Mouse (Mus musculus): Measurements from ENCODE around the gene Ing5. TPM values are rescaled to one million over a fixed set of nuclear protein-coding genes. Genes with fewer than 3 reads are reported as not detected.
A peak's percentile ranks its signal among the peaks of the same experiment; 100 is the strongest.
"Not testable (repeated sequence)": the region's sequence is repeated elsewhere in the genome, so short reads cannot be mapped to it uniquely, and the experiment has no call there.

Ing5 gene
- total RNA-seq, 2 experiments from 2014 or later: 3.0 to 4.2 TPM

DNA sequence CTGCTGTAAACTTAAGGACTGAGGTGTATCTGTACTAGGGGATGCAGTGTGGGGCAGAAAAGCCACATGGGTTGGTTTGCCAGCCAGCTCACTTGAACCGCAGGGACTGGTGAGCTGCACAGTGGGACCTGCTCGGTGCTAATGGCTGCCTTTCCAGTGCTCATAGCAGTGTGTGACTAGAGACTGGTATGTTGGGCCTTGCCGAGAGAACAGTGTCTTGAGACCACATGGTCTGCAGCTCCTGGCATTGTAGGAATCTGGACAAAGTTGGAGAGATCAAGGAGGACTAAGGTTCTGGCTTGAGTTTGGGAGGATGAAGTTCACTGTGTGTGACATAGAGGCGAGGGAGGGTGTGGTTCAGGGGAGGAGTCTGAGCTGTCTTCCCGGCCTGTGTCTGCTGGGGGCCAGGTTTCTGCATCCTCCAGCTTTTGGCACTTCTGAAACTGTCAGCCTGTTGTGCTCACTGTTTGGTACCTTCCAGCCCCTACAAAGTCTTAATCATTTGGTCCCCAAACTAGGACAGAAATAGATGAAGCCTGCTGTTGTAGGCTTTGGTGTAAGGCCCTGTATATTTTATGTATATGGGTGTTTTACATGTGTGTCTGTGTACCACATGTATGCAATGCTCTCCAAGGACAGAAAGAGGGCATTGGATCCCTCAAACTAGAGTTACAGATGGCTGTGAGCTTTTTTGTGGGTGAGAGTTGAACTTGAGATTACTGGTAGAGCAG, 1.6 kb downstream of the Ing5 start:
- intact Hi-C loops (cut with DNase I): no loop called here
- DNase-seq: no peak

DNA sequence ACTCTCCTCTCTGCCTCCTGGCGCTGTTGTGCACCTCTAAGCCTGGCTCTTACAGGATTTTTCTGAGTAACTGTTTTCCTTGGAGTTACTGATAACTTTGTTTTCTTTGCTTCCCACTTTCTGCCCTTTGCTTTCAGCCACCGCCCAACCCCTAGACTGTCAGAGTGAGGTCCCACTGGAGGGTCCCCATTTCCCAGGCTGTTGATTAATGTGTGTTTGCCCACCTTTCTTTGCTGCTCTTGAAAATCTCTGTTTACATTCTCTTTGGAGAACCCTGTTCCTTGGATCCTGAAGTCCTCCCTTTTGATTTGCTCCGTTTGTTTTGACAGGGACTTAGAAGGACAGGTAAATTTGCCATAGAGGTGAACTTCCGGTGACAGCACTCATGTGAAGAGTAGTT, 5.1 kb downstream of the Ing5 start:
- intact Hi-C loops (cut with DNase I): no loop called here
- no peak for DNase-seq

DNA sequence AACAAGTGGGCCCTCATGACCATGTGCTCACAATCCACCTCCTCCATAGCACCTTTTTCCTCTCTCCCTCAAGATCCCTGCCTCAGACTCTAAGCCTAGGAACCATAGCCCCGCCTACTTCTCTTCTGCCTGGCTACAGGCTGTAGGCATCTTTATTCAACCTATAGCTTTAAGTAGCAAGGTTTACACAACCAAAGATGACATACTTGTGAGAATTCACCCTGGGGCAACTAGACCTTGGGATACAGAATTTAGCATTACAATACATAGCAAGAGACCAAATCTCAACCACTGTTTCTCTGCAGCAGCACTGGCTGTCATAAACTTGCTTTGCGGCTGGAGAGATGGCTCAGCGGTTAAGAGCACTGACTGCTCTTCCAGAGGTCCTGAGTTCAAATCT, 6.2 kb downstream of the Ing5 start:
- intact Hi-C loops (cut with DNase I): no loop called here
- DNase-seq: no peak

DNA sequence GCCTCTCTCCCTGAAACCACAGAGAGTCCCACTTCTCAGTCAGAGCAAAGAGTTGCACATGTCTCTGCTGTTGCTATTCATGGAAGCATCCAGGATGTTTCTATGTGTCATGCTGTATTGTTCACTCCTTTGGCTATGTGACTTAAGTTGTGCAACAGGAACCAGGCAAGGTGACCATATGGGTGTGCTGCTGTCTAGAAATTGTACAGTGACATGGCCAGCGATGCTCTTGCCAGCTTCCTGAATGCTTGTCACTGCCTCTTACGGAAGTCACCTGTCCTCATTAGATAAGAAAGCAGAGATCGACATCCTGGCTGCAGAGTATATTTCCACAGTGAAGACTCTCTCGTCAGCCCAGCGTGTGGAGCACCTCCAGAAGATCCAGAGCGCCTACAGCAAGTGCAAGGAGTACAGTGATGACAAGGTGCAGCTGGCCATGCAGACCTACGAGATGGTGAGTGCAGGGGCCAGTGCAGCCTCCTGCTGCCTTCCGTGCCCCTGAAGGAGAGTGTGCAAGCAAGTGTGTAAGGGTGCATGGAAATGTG, 7.8 kb downstream of the Ing5 start:
- DNase-seq: no peak
- intact Hi-C loops (cut with DNase I): no loop called here

DNA sequence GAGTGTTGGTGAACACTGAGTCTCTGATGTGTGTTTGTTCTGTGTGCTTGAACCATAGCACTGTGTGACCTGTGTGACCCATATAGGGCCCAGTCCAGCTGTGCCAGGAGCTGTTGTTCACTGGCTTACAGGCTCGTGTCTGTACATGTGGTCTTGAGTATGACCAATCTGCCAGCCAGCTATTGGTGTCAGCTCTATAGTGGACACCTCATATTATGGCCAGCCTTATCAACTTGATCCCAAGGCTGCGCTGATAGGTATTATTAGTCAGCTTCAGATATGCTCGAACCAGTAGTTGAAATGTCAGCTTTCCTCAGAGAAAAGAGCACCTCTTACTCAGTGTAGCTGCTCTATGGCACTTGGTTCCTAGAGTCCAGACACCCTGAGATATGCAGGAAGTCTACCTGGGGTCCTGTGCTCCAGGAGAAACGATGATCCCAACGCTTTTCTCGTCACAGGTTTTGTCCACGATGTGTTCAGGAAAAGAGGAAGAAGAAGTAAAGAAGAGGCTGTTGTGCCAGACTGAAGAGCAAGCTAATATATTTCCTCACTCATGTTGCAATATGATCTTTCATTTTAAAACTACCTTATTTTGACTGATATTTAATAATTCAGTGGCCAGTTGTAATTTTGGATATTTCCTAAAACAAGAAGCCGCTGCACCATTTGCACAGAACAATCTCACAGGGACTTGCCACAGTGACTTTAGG, 14.2 kb downstream of the Ing5 start:
- intact Hi-C loops (cut with DNase I): no loop called here
- no peak for DNase-seq

DNA sequence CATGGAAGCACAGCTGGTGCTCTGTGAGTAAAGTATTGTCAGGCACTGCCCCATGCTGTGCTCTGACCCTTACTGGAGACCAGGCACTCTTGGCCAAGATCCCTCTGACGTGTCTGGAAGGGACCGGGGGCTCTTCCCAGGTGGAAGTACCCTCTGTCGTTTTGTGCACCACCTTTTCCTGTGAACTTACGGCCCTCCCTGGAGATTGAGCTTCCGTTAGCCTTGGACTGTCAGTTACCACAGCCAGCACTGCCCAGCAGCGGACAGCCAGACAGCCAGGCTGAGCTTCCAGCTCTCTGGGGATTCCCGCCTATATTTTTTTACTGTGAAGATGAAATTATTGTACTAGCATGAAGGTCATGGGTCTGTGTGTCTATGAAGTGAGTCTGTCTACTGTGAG, 15.0 kb downstream of the Ing5 start:
- intact Hi-C loops (cut with DNase I): no loop called here
- DNase-seq: no peak

DNA sequence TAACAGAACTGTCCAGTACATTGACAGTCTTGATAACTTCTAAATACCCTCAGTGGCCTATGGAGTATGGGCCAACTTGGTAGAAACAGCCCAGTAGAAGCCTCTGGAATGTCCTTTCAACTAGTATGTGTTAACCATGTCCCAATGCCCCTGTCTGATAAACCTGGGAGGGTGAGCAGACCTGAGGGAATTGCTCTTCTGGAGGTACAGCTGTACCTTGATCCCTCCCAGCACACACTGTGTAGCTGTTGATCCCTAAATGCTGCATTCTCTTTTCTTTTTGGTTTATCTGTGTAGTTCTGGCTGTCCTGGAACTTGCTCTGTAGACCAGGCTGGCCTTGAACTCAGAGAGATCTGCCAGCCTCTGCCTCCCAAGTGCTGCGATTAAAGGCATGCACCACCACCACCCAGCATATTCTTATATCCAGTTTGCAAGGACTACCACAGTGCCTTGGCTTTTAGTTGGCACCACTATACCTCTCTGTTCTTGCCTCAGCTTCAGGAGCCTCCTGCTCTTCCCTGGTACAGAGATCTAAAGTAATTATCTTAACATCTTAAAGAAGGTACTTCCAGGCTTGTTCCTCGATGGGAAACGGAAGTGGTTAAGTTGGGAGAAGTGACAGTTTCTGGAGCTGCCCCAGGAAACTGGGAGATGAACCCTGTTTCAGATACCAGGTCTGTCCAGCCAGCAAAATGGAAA, 20.2 kb downstream of the Ing5 start:
- intact Hi-C loops (cut with DNase I): loop anchor here (10.0 kb wide), 1 partner anchor 889 kb away; the partner anchor contains the start of gene Capn10
- no peak for DNase-seq

DNA sequence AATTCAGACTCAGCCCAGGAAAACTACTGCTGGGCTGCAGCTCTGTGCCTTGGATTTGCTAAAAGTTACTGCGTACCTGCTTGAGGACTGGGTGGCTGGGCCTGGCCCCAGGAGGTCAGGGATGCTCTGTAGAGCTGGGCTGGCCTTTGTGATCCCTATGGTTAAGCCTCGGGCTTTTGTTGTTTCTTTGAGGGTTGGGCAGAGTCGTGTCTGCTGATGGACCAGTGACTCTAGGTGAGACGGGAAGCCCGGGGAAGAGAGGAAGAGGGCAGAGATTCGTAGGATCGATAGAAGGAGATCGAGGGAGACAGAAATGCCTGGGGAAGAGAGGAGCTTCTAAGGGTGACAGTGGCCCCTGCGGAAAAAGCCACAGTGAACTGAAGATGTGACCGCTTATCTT, 20.8 kb downstream of the Ing5 start, which contains the start of gene D2hgdh:
TSS of gene D2hgdh (plus strand) at position 301 of the 400 bp plus-strand sequence.
- DNase-seq: no peak
- intact Hi-C loops (cut with DNase I): loop anchor here (10.0 kb wide), 1 partner anchor 890 kb away; the partner anchor contains the start of gene Capn10

DNA sequence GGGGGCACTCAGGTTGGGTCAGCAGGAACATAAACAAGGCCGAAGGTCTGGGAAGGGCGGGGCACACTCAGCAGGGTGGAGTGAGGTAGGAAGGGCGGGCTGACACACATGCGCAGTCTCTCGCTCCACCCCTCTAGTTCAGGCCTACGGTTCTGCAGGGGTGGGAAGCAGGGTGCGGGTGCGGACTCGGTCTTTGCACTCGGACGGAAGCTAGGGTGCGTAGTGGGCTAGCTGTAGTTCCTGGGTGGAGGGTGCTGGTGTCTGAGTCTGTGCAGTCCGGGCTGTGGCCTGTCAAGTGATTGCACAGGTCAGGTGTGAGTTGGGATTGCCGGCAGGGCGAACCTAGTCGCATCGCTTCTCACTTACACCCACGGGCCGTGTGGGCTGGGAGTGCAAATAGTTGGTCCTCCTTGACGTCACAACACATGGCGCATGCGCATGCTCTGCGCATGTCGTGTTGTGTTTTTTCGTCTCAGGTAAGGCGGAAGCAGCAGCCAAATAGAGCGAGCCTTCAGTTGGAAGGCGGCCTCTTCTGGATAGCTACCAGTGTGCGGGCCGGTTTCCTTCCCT, 21.4 kb downstream of the Ing5 start:
- intact Hi-C loops (cut with DNase I): loop anchor here (10.0 kb wide), 1 partner anchor 890 kb away; the partner anchor contains the start of gene Capn10
- peak; percentile 94 to 95 for DNase-seq

DNA sequence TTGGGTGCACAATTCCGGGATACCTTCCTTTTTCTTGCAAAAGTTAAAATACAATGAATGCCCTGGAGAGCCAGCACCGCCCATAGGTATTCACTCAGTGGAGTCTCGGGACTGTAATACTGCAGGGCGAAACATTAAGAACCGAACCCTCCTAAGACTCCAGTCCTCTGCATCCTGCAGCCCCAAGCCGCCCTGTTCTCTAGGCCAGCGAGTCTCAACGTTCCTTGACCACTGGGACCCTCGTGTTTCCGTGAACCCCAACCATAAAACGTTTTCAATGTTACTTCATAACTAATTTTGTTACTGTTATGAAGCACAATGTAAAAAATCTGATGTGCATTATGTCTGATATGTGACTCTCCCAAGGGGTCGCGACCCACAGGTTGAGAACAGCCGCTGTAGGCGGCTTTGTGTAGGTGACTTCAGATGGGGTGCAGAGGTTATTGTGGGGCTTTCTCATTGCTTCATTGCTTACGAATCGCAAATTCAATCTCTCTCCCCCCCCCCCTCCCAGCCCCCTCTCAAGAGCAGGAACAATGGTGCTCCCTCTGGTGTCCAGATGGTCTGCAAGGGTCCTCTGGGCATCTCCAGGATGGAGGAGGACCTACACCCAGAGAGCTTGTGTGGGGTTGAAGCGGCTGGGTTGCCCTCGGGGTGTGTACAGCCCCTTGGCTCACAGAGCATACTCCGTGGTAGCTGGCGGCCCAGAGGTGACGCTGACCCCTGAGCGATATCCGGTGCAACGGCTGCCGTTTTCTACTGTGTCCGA, 22.2 kb downstream of the Ing5 start:
- intact Hi-C loops (cut with DNase I): loop anchor here (10.0 kb wide), 1 partner anchor 891 kb away; the partner anchor contains the start of gene Capn10
- DNase-seq: no peak

DNA sequence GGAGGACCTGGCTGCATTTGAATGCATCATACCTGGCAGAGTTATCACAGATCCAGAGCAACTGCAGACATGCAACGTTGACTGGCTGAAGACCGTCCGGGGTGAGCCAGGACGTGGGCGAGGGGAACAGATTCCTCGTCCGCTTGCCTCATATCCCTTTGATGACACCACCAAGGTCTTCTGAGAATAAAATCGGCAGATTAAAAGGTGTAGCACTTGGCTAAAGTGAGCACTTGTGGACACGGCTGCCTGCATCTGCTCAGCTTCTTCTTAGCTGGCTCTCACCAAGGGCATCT, 22.7 kb downstream of the Ing5 start:
- DNase-seq: no peak
- intact Hi-C loops (cut with DNase I): loop anchor here (10.0 kb wide), 1 partner anchor 892 kb away; the partner anchor contains the start of gene Capn10

DNA sequence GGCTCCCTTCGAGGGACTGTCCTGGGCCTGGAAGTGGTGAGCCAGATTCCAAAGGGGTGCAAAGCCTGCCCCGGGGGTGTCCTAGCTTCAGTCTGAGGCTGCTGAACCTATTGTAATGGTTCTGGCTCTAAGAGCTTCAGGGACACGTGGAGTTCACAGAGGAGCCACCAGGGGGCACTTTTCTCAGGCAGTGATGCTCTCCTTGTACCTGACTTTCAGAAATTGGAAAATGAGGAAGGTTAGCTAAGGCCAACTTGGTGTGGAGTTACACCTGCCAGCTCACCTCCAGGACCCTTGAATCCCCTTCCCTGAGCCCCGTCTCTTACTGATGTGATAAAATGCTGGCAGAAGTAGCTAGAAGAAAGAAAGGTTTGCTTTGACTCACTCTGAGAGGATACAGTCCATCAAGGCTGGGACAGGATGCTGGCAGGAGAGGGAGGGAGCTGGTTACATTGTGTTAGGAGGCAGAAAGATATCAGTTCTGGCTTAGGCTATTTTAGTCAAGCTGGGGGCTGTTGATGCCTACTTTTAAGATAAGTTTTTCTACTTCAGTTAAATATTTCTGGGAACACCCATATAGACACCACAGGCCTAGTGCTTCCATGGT, 29.1 kb downstream of the Ing5 start:
- intact Hi-C loops (cut with DNase I): loop anchor here (10.0 kb wide), 1 partner anchor 82 kb away; the partner anchor contains the start of gene Gal3st2b

DNA sequence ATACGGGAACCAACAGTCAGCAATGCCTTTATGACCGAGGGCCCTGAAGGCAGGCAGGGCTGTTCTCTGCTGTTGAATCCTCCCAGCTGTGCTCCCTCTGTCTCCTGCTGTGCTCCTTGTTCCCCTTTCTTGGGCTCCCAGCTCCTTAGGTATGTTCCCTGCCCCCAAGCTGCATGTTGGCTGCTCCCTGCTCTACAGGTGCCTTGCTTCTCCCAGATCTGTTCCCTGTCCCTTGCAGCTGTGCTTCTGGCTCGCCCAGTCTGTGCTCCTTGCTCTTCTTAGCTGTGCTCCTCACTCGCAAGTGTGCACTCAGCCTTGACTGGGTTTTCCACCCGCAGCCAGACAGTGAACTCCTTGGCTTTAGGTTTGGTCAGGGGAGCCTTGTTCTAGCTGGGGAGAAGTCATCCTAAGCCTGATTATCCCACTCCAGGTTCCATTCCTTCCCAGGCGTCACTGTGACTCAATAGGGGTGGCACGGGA, 30.9 kb downstream of the Ing5 start:
- no peak for DNase-seq
- intact Hi-C loops (cut with DNase I): loop anchor here (10.0 kb wide), 1 partner anchor 80 kb away; the partner anchor contains the start of gene Gal3st2b

More for the DNA sequence above, 29.1 kb downstream of the Ing5 start:
- DNase-seq: not testable (repeated sequence)

DNA sequence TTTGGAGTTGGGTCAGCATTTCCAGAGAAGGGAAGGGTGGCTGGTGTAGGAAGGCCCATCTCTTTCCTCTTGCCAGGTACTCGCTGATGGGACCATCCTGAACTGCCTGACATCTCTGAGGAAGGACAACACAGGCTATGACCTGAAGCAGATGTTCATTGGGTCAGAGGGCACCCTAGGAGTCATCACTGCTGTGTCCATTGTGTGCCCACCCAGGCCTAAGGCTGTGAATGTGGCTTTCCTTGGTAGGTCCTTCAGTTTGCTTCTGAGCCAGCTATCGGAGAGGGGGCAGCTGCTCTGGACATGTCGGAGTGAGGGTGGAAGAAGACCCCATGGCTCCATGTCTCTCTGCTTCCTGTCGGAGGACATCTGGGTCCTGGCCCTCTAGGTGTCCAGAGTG, 31.4 kb downstream of the Ing5 start:
- no peak for DNase-seq
- intact Hi-C loops (cut with DNase I): loop anchor here (10.0 kb wide), 1 partner anchor 80 kb away; the partner anchor contains the start of gene Gal3st2b

DNA sequence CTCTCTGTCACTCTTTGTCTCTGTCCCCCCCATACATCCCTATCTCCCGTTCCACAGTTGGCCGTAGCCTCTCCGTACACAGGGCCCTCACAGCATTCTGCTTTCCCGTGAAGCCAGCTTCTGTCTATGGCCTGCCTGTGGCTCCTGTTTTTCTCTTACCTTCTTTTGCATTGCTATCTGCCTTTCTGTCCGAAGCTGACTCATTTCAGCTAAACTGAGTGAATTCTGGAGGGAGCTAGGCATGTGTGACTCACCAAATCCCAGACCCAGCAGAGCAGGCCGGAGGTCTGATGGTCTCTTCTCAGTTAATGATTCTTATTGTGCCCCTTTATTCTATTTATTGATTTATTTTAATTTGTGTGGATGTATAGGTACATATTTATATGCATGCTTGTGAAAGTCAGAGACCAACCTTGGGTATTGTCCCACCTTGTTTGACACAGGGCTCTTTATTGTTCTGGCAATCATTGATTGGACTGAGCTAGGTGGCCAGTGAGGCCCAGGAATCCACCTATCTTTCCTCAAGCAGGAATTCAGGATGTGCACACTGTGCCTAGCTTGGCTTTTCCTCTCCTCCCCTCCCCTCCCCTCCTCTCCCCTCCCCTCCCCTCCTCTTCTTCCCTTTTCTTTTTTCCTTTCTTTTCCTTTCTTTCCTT, 32.2 kb downstream of the Ing5 start:
- DNase-seq: no peak
- intact Hi-C loops (cut with DNase I): loop anchor here (10.0 kb wide), 1 partner anchor 79 kb away; the partner anchor contains the start of gene Gal3st2b

DNA sequence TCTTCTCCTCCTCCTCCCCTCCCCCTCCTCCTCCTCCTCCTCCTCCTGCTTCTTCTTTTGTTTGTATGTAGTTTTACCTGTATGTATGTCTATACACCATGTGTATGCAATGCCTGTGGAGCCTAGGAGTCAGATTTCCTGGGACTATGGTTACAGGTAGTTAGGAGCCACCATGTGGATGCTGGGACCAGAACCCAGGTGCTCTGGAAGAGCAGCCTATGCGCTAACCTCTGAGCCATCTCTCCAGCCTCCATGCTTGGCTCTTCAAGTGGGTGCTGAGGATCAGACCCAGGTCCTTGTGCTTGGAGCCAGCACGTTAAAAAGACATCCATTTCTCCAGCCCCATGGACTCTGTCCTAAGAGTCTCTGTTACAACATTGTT, 32.8 kb downstream of the Ing5 start:
- intact Hi-C loops (cut with DNase I): loop anchor here (10.0 kb wide), 1 partner anchor 78 kb away; the partner anchor contains the start of gene Gal3st2b

DNA sequence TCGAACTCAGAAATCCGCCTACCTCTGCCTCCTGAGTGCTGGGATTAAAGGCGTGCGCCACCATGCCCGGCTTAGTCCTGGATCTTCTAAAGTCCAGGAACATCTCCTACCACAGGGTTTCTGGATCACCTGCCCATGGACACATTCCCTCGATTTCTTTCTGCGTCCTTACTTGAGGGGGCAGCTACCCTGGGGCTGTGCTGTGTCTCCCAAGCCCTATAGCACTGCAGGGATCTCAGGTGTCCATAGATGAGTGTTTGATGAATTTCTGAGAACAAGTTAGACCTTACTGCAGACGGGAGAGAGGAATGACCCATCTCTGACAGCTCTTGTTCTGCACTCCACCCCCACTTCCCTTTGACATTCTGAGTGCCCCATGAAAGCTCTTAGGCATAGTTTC, 33.6 kb downstream of the Ing5 start:
- no peak for DNase-seq
- intact Hi-C loops (cut with DNase I): loop anchor here (10.0 kb wide), 1 partner anchor 77 kb away; the partner anchor contains the start of gene Gal3st2b

More for the DNA sequence above, 32.8 kb downstream of the Ing5 start:
- no peak for DNase-seq

DNA sequence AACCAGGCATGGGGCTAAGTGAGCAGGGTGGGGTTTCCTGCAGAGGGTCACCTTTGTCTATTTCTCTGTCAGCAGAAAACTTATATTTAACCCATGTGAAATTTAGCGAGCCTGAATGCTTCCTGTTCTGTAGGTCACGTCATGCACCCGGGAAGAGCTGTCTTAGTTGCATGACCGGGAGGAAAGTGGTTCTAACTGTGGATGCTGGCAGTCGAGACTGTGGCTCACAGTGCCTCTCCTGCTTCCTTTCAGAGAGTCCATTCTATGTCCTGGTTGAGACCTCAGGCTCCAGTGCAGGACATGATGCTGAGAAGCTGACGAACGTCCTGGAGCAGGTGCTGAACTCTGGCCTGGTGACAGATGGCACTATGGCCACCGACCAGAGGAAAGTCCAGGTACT, 34.8 kb downstream of the Ing5 start:
- DNase-seq: not testable (repeated sequence)
- intact Hi-C loops (cut with DNase I): loop anchor here (10.0 kb wide), 1 partner anchor 76 kb away; the partner anchor contains the start of gene Gal3st2b
